Mouse (Mus musculus) midbrain, embryonic 13.5 days (tissue): Measurements from ENCODE around the gene Adh1. TPM values are rescaled to one million over a fixed set of nuclear protein-coding genes. Genes with fewer than 3 reads are reported as not detected.

Source experiments
- ATAC-seq: fragments of 200-750 bp; cut with Nextera tagmentation; 2 replicates; pipeline ENCODE4 v1.8.0; 2017; ENCODE audit warnings: mild to moderate bottlenecking, moderate TSS enrichment, moderate library complexity
- H3K27ac ChIP-seq: fragments of 300-500 bp; sonication (generic); 2 replicates; pipeline ENCODE4 v1.5.1; 2015; ENCODE audit warnings: inconsistent platforms, mild to moderate bottlenecking, moderate library complexity
- H3K27me3 ChIP-seq: fragments of 300-500 bp; sonication (generic); 2 replicates; pipeline ENCODE4 v1.6.1; 2015; ENCODE audit warnings: mild to moderate bottlenecking, inconsistent platforms
- H3K36me3 ChIP-seq: fragments of 300-500 bp; sonication (generic); 2 replicates; pipeline ENCODE4 v1.6.1; 2015; ENCODE audit warnings: mild to moderate bottlenecking, inconsistent platforms
- H3K4me1 ChIP-seq: fragments of 300-500 bp; sonication (generic); replicated peaks from 2 replicates; pipeline ENCODE4 v1.6.1; 2015; ENCODE audit warnings: inconsistent platforms
- H3K4me2 ChIP-seq: fragments of 300-500 bp; sonication (generic); replicated peaks from 2 replicates; pipeline ENCODE4 v1.6.1; 2015; ENCODE audit warnings: moderate library complexity, mild to moderate bottlenecking, inconsistent platforms
- H3K4me3 ChIP-seq: fragments of 300-500 bp; sonication (generic); replicated peaks from 2 replicates; pipeline ENCODE4 v1.5.1; 2015; ENCODE audit warnings: mild to moderate bottlenecking, inconsistent platforms
- H3K9ac ChIP-seq: fragments of 300-500 bp; sonication (generic); replicated peaks from 2 replicates; pipeline ENCODE4 v1.6.1; 2015; ENCODE audit warnings: mild to moderate bottlenecking, inconsistent platforms
- H3K9me3 ChIP-seq: fragments of 300-500 bp; sonication (generic); 2 replicates; pipeline ENCODE4 v1.6.1; 2016; ENCODE audit warnings: mild to moderate bottlenecking, inconsistent platforms
- WGBS: fragments of 180-500 bp; shearing (Covaris S2); methylation state at CpG from one replicate; pipeline ENCODE4 v1.1.7; 2015; 5-methylcytosine and 5-hydroxymethylcytosine counted together
- polyA plus RNA-seq: library from polyadenylated mRNA; unstranded; fragments of >200 nt; fragmentation: Nextera tagmentation; extraction: Ambion mirVana; gene quantifications from 2 replicates; pipeline ENCODE4 v1.2.1, GENCODE M21; 2015

Adh1 gene
- polyA plus RNA-seq, 1 experiment from 2014 or later, result 0.81 TPM

- H3K9ac ChIP-seq, result no peak overlapping the region
- no peaks in the 10 kb centered on the region for H3K4me1 ChIP-seq
- no peak overlapping the region for H3K4me2 ChIP-seq
- no peaks in the 10 kb centered on the region for H3K27me3 ChIP-seq
- no peaks in the 10 kb centered on the region for H3K9me3 ChIP-seq
- ATAC-seq, result no peak
- H3K4me3 ChIP-seq, result no peak overlapping the region
- 82% methylated on average over 3 of the region's 3 CpGs for WGBS
- H3K27ac ChIP-seq, result no peak overlapping the region
- no peaks in the 10 kb centered on the region for H3K36me3 ChIP-seq
These were observed 3.9 kb downstream of the Adh1 start for GRCm38 (mm10) chr3:138264648-138265047.

GRCm38 (mm10) chr3:138270507-138270906, 9.7 kb downstream of the Adh1 start:
- Histone ChIP-seq H3K4me1 (no peaks in the 10 kb centered on the region), H3K9me3 (no peaks in the 10 kb centered on the region), H3K4me2 (no peak overlapping the region), H3K9ac (no peak overlapping the region), H3K27me3 (no peaks in the 10 kb centered on the region), H3K4me3 (no peak overlapping the region), H3K27ac (no peak overlapping the region), H3K36me3 (no peaks in the 10 kb centered on the region)
- ATAC-seq, result no peak
- 59% methylated on average over 1 of the region's 1 CpGs for WGBS

GRCm38 (mm10) chr3:138271297-138271696, 10.5 kb downstream of the Adh1 start:
- Histone ChIP-seq H3K36me3 (no peaks in the 10 kb centered on the region), H3K4me3 (no peak overlapping the region), H3K4me2 (no peak overlapping the region), H3K4me1 (no peaks in the 10 kb centered on the region), H3K27me3 (no peaks in the 10 kb centered on the region), H3K9me3 (no peaks in the 10 kb centered on the region), H3K9ac (no peak overlapping the region), H3K27ac (no peak overlapping the region)
- 96% methylated on average over 2 of the region's 2 CpGs for WGBS
- no peak for ATAC-seq

GRCm38 (mm10) chr3:138273080-138273479, 12.3 kb downstream of the Adh1 start:
- Histone ChIP-seq H3K9ac (no peak overlapping the region), H3K4me1 (no peaks in the 10 kb centered on the region), H3K27ac (no peak overlapping the region), H3K4me2 (no peak overlapping the region), H3K36me3 (no peaks in the 10 kb centered on the region), H3K27me3 (no peaks in the 10 kb centered on the region), H3K9me3 (no peaks in the 10 kb centered on the region), H3K4me3 (no peak overlapping the region)
- ATAC-seq, result no peak
- 90% methylated on average over 7 of the region's 7 CpGs for WGBS

- Histone ChIP-seq H3K4me3 (no peak overlapping the region), H3K4me1 (no peaks in the 10 kb centered on the region), H3K9ac (no peak overlapping the region), H3K27ac (no peak overlapping the region), H3K4me2 (no peak overlapping the region), H3K9me3 (no peaks in the 10 kb centered on the region), H3K36me3 (no peaks in the 10 kb centered on the region), H3K27me3 (no peaks in the 10 kb centered on the region)
- WGBS, result 98% methylated on average over 3 of the region's 3 CpGs
- no peak for ATAC-seq
These were observed 14.3 kb downstream of the Adh1 start for GRCm38 (mm10) chr3:138275100-138275499.

GRCm38 (mm10) chr3:138282556-138282955, 21.8 kb downstream of the Adh1 start:
- no peak overlapping the region for H3K9ac ChIP-seq
- H3K27me3 ChIP-seq, result no peaks in the 10 kb centered on the region
- ATAC-seq, result no peak
- no peak overlapping the region for H3K27ac ChIP-seq
- 0 out of 2 replicates have a peak, but pooled peaks cover 5% of the 10 kb centered on the region for H3K4me1 ChIP-seq
- WGBS, result 63% methylated on average over 9 of the region's 9 CpGs
- H3K36me3 ChIP-seq, result no peaks in the 10 kb centered on the region
- H3K9me3 ChIP-seq, result no peaks in the 10 kb centered on the region
- no peak overlapping the region for H3K4me2 ChIP-seq
- no peak overlapping the region for H3K4me3 ChIP-seq

DNA sequence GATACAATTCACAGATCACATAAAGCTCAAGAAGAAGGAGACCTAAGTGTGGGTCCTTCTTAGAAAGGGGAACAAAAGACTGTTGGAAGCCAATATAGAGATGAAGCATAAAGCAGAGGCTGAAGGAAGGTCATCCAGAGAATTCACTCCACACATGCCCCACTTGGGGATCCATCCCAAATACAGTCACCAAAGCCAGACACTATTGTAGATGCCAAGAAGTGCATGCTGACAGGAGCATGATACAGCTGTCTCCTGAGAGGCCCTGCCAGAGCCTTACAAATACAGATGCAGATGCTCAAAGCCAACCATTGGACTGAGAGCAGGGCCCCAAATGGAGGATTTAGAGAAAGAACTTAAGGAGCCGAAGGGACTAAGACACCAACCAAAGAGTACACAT, 23.0 kb downstream of the Adh1 start:
- Histone ChIP-seq H3K36me3 (no peaks in the 10 kb centered on the region), H3K4me3 (no peak overlapping the region), H3K27me3 (no peaks in the 10 kb centered on the region), H3K9ac (no peak overlapping the region), H3K4me1 (0 out of 2 replicates have a peak, but pooled peaks cover 5% of the 10 kb centered on the region), H3K9me3 (no peaks in the 10 kb centered on the region), H3K4me2 (no peak overlapping the region), H3K27ac (no peak overlapping the region)
- WGBS, result 77% methylated on average over 1 of the region's 1 CpGs
- no peak for ATAC-seq

DNA sequence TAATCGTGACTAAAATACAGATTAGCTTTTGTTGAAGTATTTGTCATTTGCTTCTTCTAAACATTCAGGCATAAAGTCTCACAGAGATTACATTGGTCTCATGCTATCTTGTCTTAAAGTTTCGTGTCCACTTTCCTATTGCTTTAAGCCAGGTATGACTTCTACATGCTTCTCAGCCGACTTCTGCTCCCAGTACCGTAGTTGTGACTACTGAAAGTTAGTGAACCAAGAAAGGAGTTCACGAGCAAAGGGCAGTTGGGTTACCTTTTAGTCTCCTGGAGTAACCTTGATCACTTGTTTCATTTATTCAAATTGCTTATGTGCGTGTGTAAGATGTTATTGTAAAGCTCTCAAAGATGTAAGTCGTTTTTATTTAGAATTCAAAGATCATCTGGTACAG, 25.2 kb downstream of the Adh1 start:
- Histone ChIP-seq H3K4me3 (no peak overlapping the region), H3K4me2 (no peak overlapping the region), H3K27me3 (no peaks in the 10 kb centered on the region), H3K36me3 (no peaks in the 10 kb centered on the region), H3K27ac (no peak overlapping the region), H3K9ac (no peak overlapping the region), H3K4me1 (0 out of 2 replicates have a peak, but pooled peaks cover 5% of the 10 kb centered on the region), H3K9me3 (no peaks in the 10 kb centered on the region)
- ATAC-seq, result no peak
- WGBS, result 88% methylated on average over 7 of the region's 7 CpGs

- no peak overlapping the region for H3K27ac ChIP-seq
- no peaks in the 10 kb centered on the region for H3K36me3 ChIP-seq
- 87% methylated on average over 4 of the region's 4 CpGs for WGBS
- no peak overlapping the region for H3K4me2 ChIP-seq
- no peak for ATAC-seq
- H3K9me3 ChIP-seq, result no peaks in the 10 kb centered on the region
- no peak overlapping the region for H3K9ac ChIP-seq
- no peaks in the 10 kb centered on the region for H3K4me1 ChIP-seq
- no peaks in the 10 kb centered on the region for H3K27me3 ChIP-seq
- no peak overlapping the region for H3K4me3 ChIP-seq
These were observed 26.9 kb downstream of the Adh1 start for GRCm38 (mm10) chr3:138287686-138288085.

- Histone ChIP-seq H3K27me3 (no peaks in the 10 kb centered on the region), H3K4me3 (no peak overlapping the region), H3K9ac (no peak overlapping the region), H3K36me3 (no peaks in the 10 kb centered on the region), H3K27ac (no peak overlapping the region), H3K9me3 (no peaks in the 10 kb centered on the region), H3K4me1 (no peaks in the 10 kb centered on the region), H3K4me2 (no peak overlapping the region)
- no peak for ATAC-seq
- WGBS, result 60% methylated on average over 2 of the region's 2 CpGs
These were observed 29.9 kb downstream of the Adh1 start for GRCm38 (mm10) chr3:138290672-138291071.

GRCm38 (mm10) chr3:138291529-138292117, 30.8 kb downstream of the Adh1 start:
- H3K4me3 ChIP-seq, result no peak overlapping the region
- no peak for ATAC-seq
- H3K9me3 ChIP-seq, result no peaks in the 10 kb centered on the region
- H3K4me1 ChIP-seq, result no peaks in the 10 kb centered on the region
- H3K27ac ChIP-seq, result no peak overlapping the region
- no peak overlapping the region for H3K4me2 ChIP-seq
- no peaks in the 10 kb centered on the region for H3K36me3 ChIP-seq
- no peaks in the 10 kb centered on the region for H3K27me3 ChIP-seq
- no peak overlapping the region for H3K9ac ChIP-seq
- 95% methylated on average over 4 of the region's 4 CpGs for WGBS

GRCm38 (mm10) chr3:138293298-138293895, 32.6 kb downstream of the Adh1 start:
- ATAC-seq, result no peak
- H3K9me3 ChIP-seq, result peaks cover 8% of the 10 kb centered on the region; the same call in 1 of the 2 replicates
- H3K4me1 ChIP-seq, result no peaks in the 10 kb centered on the region
- 90% methylated on average over 7 of the region's 7 CpGs for WGBS
- no peak overlapping the region for H3K27ac ChIP-seq
- H3K9ac ChIP-seq, result no peak overlapping the region
- no peak overlapping the region for H3K4me2 ChIP-seq
- H3K27me3 ChIP-seq, result no peaks in the 10 kb centered on the region
- H3K36me3 ChIP-seq, result no peaks in the 10 kb centered on the region
- no peak overlapping the region for H3K4me3 ChIP-seq

DNA sequence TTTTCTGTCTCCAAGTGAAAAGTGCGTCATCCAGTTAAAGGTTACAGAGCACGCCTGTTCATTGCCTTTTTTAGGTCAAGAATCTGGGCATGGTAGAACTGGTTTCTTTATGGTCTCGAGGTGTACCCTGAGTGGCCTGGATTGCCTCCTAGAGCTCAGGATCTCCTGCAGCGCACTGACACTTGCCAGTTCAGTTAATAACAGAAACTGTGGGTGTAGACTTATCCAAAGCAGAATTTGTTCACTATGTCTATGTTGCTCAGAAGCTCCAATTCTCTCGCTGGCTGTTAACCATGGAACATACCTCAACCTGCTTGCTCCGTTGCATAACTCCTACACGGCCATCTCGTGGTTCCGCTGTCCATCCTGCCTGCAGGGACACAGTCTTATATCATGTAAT, 39.3 kb downstream of the Adh1 start:
- Histone ChIP-seq H3K27me3 (no peaks in the 10 kb centered on the region), H3K36me3 (no peaks in the 10 kb centered on the region), H3K4me2 (no peak overlapping the region), H3K4me1 (0 out of 2 replicates have a peak, but pooled peaks cover 3% of the 10 kb centered on the region), H3K27ac (no peak overlapping the region), H3K9me3 (peaks cover 10% of the 10 kb centered on the region; the same call in 1 of the 2 replicates), H3K4me3 (no peak overlapping the region), H3K9ac (no peak overlapping the region)
- WGBS, result 92% methylated on average over 9 of the region's 9 CpGs
- no peak for ATAC-seq
